Mouse (Mus musculus): ENCODE measurements around the gene Arhgap21. TPM values are rescaled to one million over a fixed set of nuclear protein-coding genes. Genes with fewer than 3 reads are reported as not detected.
A peak's percentile ranks its signal among the peaks of the same experiment; 100 is the strongest.

The Arhgap21 gene
- polyA plus RNA-seq, 1 experiment from 2014 or later: 62.7 TPM

GRCm38 (mm10) chr2:20962284-20962683 lies 6.4 kb downstream of the Arhgap21 start:
- WGBS: 17% methylated on average over 2 of the region's 2 CpGs
- Histone ChIP-seq H3K4me1 (ENCODE audit: control insufficient read depth, insufficient read depth, low read length) (peaks cover 57% of the 10 kb centered on the region), H3K9me3 (ENCODE audit: control insufficient read depth, low read length) (no peaks in the 10 kb centered on the region), H3K36me3 (ENCODE audit: control insufficient read depth, insufficient read depth, low read length) (no peaks in the 10 kb centered on the region), H3K9ac (replicated peaks; ENCODE audit: low read length) (no peak overlapping the region), H3K27ac (replicated peaks; ENCODE audit: low read depth, low read length) (peak overlapping the region; percentile 49; the same call in 1 of the 2 replicates), H3K27me3 (ENCODE audit: control insufficient read depth, insufficient read depth, low read length) (no peaks in the 10 kb centered on the region), H3K4me3 (replicated peaks; ENCODE audit: low read depth, low read length) (no peak overlapping the region), H3K4me2 (ENCODE audit: low read length) (peak overlapping the region; percentile 49)
- ATAC-seq (ENCODE audit: low FRiP score, low TSS enrichment) (no peak), DNase-seq (peak; percentile 49)

GRCm38 (mm10) chr2:20961825-20962224 lies 6.9 kb downstream of the Arhgap21 start:
- no peak overlapping the region for H3K4me3 ChIP-seq (replicated peaks; ENCODE audit: low read depth, low read length)
- no peak for DNase-seq
- peak overlapping the region; percentile 49 for H3K4me2 ChIP-seq (ENCODE audit: low read length)
- H3K4me1 ChIP-seq (ENCODE audit: control insufficient read depth, insufficient read depth, low read length): peaks cover 59% of the 10 kb centered on the region
- H3K27me3 ChIP-seq (ENCODE audit: control insufficient read depth, insufficient read depth, low read length): no peaks in the 10 kb centered on the region
- H3K9ac ChIP-seq (replicated peaks; ENCODE audit: low read length): no peak overlapping the region
- WGBS: 33% methylated on average over 6 of the region's 6 CpGs
- no peak for ATAC-seq (ENCODE audit: low FRiP score, low TSS enrichment)
- no peaks in the 10 kb centered on the region for H3K36me3 ChIP-seq (ENCODE audit: control insufficient read depth, insufficient read depth, low read length)
- H3K27ac ChIP-seq (replicated peaks; ENCODE audit: low read depth, low read length): no peak overlapping the region
- H3K9me3 ChIP-seq (ENCODE audit: control insufficient read depth, low read length): no peaks in the 10 kb centered on the region

GRCm38 (mm10) chr2:20961295-20961694 lies 7.4 kb downstream of the Arhgap21 start:
- Histone ChIP-seq H3K9ac (replicated peaks; ENCODE audit: low read length) (no peak overlapping the region; the same call in 1 of the 2 replicates), H3K9me3 (ENCODE audit: control insufficient read depth, low read length) (no peaks in the 10 kb centered on the region), H3K4me3 (replicated peaks; ENCODE audit: low read depth, low read length) (no peak overlapping the region), H3K4me2 (ENCODE audit: low read length) (peak overlapping the region; percentile 49), H3K27me3 (ENCODE audit: control insufficient read depth, insufficient read depth, low read length) (no peaks in the 10 kb centered on the region), H3K4me1 (ENCODE audit: control insufficient read depth, insufficient read depth, low read length) (peaks cover 64% of the 10 kb centered on the region), H3K36me3 (ENCODE audit: control insufficient read depth, insufficient read depth, low read length) (no peaks in the 10 kb centered on the region), H3K27ac (replicated peaks; ENCODE audit: low read depth, low read length) (peak overlapping the region; percentile 21; the same call in 1 of the 2 replicates)
- ATAC-seq (ENCODE audit: low FRiP score, low TSS enrichment): no peak
- DNase-seq: no peak
- 52% methylated on average over 8 of the region's 8 CpGs for WGBS

- Histone ChIP-seq H3K4me1 (ENCODE audit: control insufficient read depth, insufficient read depth, low read length) (peaks cover 69% of the 10 kb centered on the region), H3K4me3 (replicated peaks; ENCODE audit: low read depth, low read length) (0 out of 2 replicates have a peak overlapping the region, but pooled peaks have one; percentile 4), H3K36me3 (ENCODE audit: control insufficient read depth, insufficient read depth, low read length) (no peaks in the 10 kb centered on the region), H3K9ac (replicated peaks; ENCODE audit: low read length) (peak overlapping the region; percentile 29; the same call in 1 of the 2 replicates), H3K9me3 (ENCODE audit: control insufficient read depth, low read length) (no peaks in the 10 kb centered on the region), H3K4me2 (ENCODE audit: low read length) (peak overlapping the region; percentile 49), H3K27ac (replicated peaks; ENCODE audit: low read depth, low read length) (peak overlapping the region; percentile 32; the same call in 1 of the 2 replicates), H3K27me3 (ENCODE audit: control insufficient read depth, insufficient read depth, low read length) (no peaks in the 10 kb centered on the region)
- DNase-seq: no peak
- ATAC-seq (ENCODE audit: low FRiP score, low TSS enrichment): no peak
- 65% methylated on average over 8 of the region's 8 CpGs for WGBS
Measured at GRCm38 (mm10) chr2:20960668-20961035, 8.0 kb downstream of the Arhgap21 start.

GRCm38 (mm10) chr2:20959906-20960667 lies 8.6 kb downstream of the Arhgap21 start:
- no peaks in the 10 kb centered on the region for H3K36me3 ChIP-seq (ENCODE audit: control insufficient read depth, insufficient read depth, low read length)
- H3K27ac ChIP-seq (replicated peaks; ENCODE audit: low read depth, low read length): peak overlapping the region; percentile 32; the same call in 1 of the 2 replicates
- DNase-seq: no peak
- no peak for ATAC-seq (ENCODE audit: low FRiP score, low TSS enrichment)
- peak overlapping the region; percentile 29; the same call in 1 of the 2 replicates for H3K9ac ChIP-seq (replicated peaks; ENCODE audit: low read length)
- 66% methylated on average over 9 of the region's 9 CpGs for WGBS
- no peak overlapping the region for H3K4me3 ChIP-seq (replicated peaks; ENCODE audit: low read depth, low read length)
- peaks cover 75% of the 10 kb centered on the region for H3K4me1 ChIP-seq (ENCODE audit: control insufficient read depth, insufficient read depth, low read length)
- H3K27me3 ChIP-seq (ENCODE audit: control insufficient read depth, insufficient read depth, low read length): no peaks in the 10 kb centered on the region
- peak overlapping the region; percentile 49 for H3K4me2 ChIP-seq (ENCODE audit: low read length)
- no peaks in the 10 kb centered on the region for H3K9me3 ChIP-seq (ENCODE audit: control insufficient read depth, low read length)

- WGBS: 80% methylated on average over 2 of the region's 2 CpGs
- Histone ChIP-seq H3K4me1 (ENCODE audit: control insufficient read depth, insufficient read depth, low read length) (peaks cover 69% of the 10 kb centered on the region), H3K27ac (replicated peaks; ENCODE audit: low read depth, low read length) (no peak overlapping the region), H3K27me3 (ENCODE audit: control insufficient read depth, insufficient read depth, low read length) (no peaks in the 10 kb centered on the region), H3K4me3 (replicated peaks; ENCODE audit: low read depth, low read length) (no peak overlapping the region), H3K9ac (replicated peaks; ENCODE audit: low read length) (no peak overlapping the region), H3K36me3 (ENCODE audit: control insufficient read depth, insufficient read depth, low read length) (no peaks in the 10 kb centered on the region), H3K4me2 (ENCODE audit: low read length) (no peak overlapping the region), H3K9me3 (ENCODE audit: control insufficient read depth, low read length) (no peaks in the 10 kb centered on the region)
- no peak for ATAC-seq (ENCODE audit: low FRiP score, low TSS enrichment)
- DNase-seq: no peak
Measured at GRCm38 (mm10) chr2:20959045-20959444, 9.6 kb downstream of the Arhgap21 start.

GRCm38 (mm10) chr2:20957995-20958394 lies 10.7 kb downstream of the Arhgap21 start:
- no peak overlapping the region for H3K4me3 ChIP-seq (replicated peaks; ENCODE audit: low read depth, low read length)
- no peak overlapping the region for H3K4me2 ChIP-seq (ENCODE audit: low read length)
- H3K27me3 ChIP-seq (ENCODE audit: control insufficient read depth, insufficient read depth, low read length): no peaks in the 10 kb centered on the region
- H3K9me3 ChIP-seq (ENCODE audit: control insufficient read depth, low read length): no peaks in the 10 kb centered on the region
- no peak overlapping the region for H3K9ac ChIP-seq (replicated peaks; ENCODE audit: low read length)
- H3K36me3 ChIP-seq (ENCODE audit: control insufficient read depth, insufficient read depth, low read length): no peaks in the 10 kb centered on the region
- ATAC-seq (ENCODE audit: low FRiP score, low TSS enrichment) (no peak), DNase-seq (no peak)
- no peak overlapping the region for H3K27ac ChIP-seq (replicated peaks; ENCODE audit: low read depth, low read length)
- WGBS: 93% methylated on average over 1 of the region's 1 CpGs
- peaks cover 59% of the 10 kb centered on the region for H3K4me1 ChIP-seq (ENCODE audit: control insufficient read depth, insufficient read depth, low read length)

GRCm38 (mm10) chr2:20956716-20957115 lies 12.0 kb downstream of the Arhgap21 start:
- no peak overlapping the region for H3K9ac ChIP-seq (replicated peaks; ENCODE audit: low read length)
- DNase-seq (no peak), ATAC-seq (ENCODE audit: low FRiP score, low TSS enrichment) (no peak)
- H3K4me3 ChIP-seq (replicated peaks; ENCODE audit: low read depth, low read length): no peak overlapping the region
- WGBS: 69% methylated on average over 5 of the region's 5 CpGs
- H3K27ac ChIP-seq (replicated peaks; ENCODE audit: low read depth, low read length): no peak overlapping the region
- H3K4me2 ChIP-seq (ENCODE audit: low read length): no peak overlapping the region
- no peaks in the 10 kb centered on the region for H3K9me3 ChIP-seq (ENCODE audit: control insufficient read depth, low read length)
- no peaks in the 10 kb centered on the region for H3K36me3 ChIP-seq (ENCODE audit: control insufficient read depth, insufficient read depth, low read length)
- no peaks in the 10 kb centered on the region for H3K27me3 ChIP-seq (ENCODE audit: control insufficient read depth, insufficient read depth, low read length)
- peaks cover 46% of the 10 kb centered on the region for H3K4me1 ChIP-seq (ENCODE audit: control insufficient read depth, insufficient read depth, low read length)

- Histone ChIP-seq H3K27me3 (ENCODE audit: control insufficient read depth, insufficient read depth, low read length) (no peaks in the 10 kb centered on the region), H3K4me3 (replicated peaks; ENCODE audit: low read depth, low read length) (no peak overlapping the region), H3K4me1 (ENCODE audit: control insufficient read depth, insufficient read depth, low read length) (peaks cover 46% of the 10 kb centered on the region), H3K36me3 (ENCODE audit: control insufficient read depth, insufficient read depth, low read length) (no peaks in the 10 kb centered on the region), H3K4me2 (ENCODE audit: low read length) (no peak overlapping the region), H3K9me3 (ENCODE audit: control insufficient read depth, low read length) (no peaks in the 10 kb centered on the region), H3K9ac (replicated peaks; ENCODE audit: low read length) (no peak overlapping the region; the same call in 1 of the 2 replicates), H3K27ac (replicated peaks; ENCODE audit: low read depth, low read length) (no peak overlapping the region)
- DNase-seq: no peak
- 9% methylated on average over 6 of the region's 6 CpGs for WGBS
- no peak for ATAC-seq (ENCODE audit: low FRiP score, low TSS enrichment)
Measured at GRCm38 (mm10) chr2:20955996-20956395, 12.7 kb downstream of the Arhgap21 start.
